Mouse (Mus musculus) left cerebral cortex, postnatal 25 days (tissue): ENCODE results near the gene Pigc. TPM values are rescaled to one million over a fixed set of nuclear protein-coding genes. Genes with fewer than 3 reads are reported as not detected.
A peak's percentile ranks its signal among the peaks of the same experiment; 100 is the strongest.

Experiments used
- DNase-seq, 2 experiments: peaks; one replicate each; pipeline ENCODE4 v3.0.0; 2022; ENCODE audit warnings: low spot score in 2 of 2, mixed read lengths in 1 of 2
- intact Hi-C: fragments of 180-260 bp; cut with DNase I; formaldehyde crosslinking; loops from one replicate; pipeline ENCODE4 v1.15.1; 2025
- total RNA-seq, 2 experiments: library from RNA; stranded (reverse); gene quantifications; 2 replicates each; pipeline ENCODE4 v1.2.3; 2021

Gene Pigc
- total RNA-seq: 10 to 100 TPM; 15.4 to 16.6 TPM

DNA sequence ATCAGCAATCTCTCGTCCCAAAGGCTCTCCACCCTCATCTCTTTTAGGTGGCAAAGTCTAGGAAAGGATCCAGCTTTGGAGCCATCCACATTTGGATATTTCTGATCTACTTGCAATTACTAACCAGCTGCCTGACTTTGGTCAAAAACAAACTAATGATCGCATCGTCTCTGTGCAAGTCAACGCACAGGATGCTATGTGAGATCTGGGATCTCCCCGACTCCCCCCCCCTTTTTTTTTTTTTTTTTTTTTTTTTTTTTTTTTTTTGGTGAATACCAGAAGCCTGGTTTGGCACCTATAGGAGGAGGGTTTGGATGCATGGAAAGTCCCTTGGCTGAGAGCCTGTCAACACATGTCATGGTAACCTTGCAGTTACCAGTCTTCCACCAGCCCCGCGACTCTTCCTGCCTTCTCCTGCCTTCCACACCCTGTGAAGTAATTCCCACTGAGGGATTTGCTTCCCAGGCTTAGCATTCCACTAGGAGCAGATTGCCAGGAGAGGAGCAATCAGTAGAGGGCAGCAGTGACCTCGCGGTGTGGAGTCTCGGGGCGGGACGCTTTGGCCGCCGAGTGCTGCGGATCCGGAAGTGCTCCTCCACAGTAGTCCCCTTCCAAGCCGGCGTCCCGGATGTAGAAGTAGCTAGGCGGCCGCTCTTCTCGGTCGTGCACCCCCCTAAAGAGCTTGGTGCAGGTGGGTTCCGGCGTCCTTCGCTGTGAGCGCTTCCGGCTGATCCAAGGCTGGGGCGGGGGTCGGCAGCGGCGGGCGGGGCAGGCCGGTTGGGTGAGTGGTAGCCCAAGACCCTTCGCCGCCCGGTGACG is at the start of gene Pigc:
Gene Pigc, plus strand, starts transcription at position 598 of the 819 bp plus-strand sequence.
- intact Hi-C loops: loop anchor here (2.0 to 5.0 kb wide), 2 partner anchors 92 to 836 kb away; partner anchors contain the start of genes Klhl20 and Suco
- DNase-seq: peak; percentile 94 to 97

DNA sequence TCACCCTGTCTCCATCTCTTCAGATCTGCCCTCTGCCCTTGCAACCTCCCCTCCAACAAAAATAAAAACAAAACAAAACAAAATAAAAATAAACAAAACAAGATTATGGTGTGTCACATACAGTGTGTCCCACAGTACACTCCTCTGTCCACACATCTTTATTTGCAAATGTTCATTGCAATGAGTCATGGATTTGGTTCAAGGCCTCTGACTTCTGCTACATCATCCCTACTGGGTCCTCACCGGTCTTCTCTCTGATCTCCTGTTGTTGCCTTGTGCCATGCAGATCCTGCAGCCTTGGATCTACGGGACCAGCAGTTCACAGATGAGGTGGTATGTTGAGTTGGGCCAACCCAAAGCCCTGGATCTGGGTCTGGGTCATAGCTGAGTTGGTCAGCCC is 49.4 kb upstream of the Pigc start:
- no peak for DNase-seq
- intact Hi-C loops: no loop called here

DNA sequence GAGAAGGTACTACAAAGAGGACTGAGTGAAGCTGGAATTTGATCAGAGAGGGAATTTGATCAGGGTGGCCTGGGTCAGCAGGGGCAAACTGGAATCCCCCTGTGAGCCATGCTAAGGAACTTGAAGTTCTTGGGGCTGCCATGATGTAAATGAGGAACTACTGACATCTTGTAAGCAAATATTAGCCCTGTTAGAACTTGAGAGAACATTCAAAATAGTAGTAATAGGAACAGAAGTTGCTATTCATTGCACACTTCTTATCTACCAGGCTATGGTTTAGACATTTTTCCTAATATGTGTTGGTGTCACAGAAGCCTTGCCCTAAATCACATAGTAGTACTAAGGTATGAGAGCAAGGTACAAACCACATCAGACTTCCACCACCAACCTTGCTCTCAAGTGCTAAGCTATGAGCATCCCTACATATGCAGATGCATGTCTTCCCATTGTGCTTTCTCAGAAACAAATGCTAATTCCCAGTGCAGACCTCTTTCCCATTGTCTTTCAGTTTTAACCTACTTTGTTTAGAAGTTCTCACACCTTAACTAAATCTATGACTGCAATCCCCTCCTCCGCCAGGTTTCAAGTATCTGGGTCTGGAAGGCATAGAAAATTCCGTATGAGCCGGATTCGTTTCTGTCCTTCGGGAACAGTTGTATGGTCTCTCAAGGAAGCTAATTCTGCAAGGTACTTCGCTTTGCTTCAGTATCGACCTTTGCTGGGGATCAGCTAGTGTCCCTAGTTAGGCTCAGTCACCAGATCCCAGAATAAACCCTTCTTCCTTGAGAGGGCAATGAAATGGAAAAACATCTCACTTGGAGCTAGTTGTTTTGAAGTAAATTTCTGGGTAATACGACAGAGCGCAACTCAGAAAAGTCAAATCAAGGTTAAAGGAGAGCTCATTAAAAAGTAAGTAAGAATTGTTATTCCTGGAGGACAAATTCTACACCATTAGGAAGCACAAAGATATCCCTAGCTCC is 48.2 kb upstream of the Pigc start:
- no peak for DNase-seq
- intact Hi-C loops: no loop called here

DNA sequence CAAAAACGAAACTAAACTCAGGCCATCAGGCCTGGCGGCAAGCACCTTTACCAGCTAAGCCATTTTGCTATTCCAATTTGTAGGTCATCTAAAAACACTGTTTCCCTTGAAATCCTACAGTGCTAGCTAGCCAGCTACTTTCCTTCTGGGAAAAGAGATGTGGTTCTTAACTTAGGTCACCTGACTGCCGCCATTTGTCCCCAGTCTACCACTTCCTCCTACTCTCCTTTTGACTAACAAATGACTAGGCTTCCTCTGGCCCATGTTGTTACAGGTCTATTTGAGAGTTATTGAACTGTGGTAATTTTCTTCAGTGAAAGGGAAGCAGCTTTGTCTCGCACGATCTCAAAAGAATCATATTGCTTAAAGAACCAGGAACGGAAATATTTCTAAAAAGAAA is 47.1 kb upstream of the Pigc start:
- DNase-seq: no peak
- intact Hi-C loops: no loop called here

DNA sequence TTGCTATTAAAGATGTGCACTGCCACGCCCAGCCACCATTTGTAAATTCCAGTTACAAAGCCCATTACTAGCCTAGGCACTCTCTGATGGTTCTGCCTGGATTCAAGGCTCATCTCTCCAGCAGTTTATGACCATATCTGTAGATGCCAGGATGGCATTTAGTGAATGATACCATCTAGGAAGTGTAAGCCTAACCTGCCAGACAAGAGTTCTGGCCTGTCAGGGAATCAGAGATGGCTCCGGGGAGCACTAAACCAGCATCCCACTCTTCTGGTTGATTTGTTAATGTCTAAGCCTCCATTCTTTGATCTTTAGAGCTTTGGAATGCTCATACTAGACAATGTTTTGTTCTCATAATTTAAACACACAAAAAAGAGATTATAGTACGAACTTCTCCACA is 44.7 kb upstream of the Pigc start:
- no peak for DNase-seq
- intact Hi-C loops: no loop called here

DNA sequence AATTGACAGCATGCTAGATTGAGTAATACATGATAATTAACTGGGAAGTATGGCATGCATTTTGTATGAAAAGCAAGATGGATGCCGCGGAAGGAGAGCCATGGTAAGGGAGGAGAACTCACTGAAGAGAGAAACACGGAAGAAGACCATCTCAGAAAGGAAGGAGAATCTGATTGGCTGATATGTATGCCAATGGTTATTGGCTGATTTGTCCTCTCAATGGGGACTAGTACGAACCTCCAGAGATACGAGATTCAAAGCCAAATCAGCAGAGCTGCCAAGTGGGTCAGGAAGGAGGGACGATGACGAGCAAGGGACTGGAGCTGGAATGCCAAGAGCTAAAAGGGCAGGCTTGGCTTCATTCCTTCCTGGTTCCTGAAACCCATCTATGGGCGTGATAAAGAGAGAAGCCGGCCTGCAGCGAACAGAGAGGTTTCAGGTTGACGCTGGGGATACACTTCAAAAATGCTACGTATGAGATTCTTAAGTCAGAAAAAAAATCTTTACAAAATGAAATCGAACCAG is 43.6 kb upstream of the Pigc start:
- peak in 1 of 2 experiments; percentile 2 for DNase-seq
- intact Hi-C loops: no loop called here

DNA sequence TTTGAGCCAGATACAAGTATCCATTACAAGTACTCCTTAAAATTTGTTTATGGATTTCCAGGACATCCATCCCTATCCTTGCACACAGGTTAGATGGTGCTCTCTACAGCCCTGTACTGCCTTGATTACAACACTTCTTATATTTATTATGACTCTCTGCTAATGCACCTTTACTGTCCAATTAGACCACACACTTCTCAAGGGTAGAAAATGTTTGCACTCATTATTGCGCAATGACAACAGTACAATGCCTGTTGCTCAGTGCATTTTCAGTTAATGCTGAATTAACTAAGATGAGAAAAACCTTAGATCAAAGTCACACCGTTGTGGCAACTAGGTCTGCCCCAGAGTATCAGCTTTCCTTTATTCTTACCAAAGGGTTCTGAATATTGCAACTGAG is 41.0 kb upstream of the Pigc start:
- intact Hi-C loops: no loop called here
- no peak for DNase-seq

DNA sequence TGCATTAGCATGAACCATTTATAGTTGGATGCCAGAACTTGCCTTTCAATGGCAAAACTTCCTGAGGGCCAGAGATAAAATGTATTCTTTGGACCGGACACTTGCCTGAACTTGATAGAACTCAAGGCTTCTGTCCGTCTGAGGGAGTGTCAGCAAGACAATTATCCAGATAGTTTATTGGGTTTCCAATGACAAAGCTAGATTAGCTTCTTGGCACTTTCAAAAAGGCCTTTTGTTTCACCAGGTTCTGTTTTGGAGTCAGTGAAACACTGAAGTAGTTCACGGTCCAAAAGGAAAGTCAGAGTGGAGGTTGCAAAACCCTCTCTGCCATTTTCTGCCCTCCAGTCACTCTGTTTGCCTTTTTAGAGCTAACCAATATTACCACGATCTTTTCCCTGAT is 37.7 kb upstream of the Pigc start:
- intact Hi-C loops: no loop called here
- no peak for DNase-seq

DNA sequence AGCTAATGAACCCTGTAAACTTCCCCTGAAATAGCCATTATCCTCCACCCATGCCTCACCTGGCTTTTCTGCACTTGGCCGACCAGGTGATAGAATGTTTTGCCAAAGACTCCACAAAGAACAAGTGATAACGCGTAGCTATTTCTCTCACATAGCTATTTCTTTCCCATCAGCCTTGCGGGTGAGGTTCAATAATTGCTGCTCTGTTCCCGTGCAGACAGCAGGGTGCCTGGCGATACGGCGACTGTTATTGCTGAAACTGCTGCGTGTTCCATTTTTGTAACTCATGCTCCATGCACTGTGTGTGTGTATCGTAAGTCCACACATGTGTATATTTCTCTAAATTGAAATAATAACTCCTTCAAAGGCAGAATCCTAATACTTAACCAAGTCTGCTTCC is 37.2 kb upstream of the Pigc start:
- intact Hi-C loops: no loop called here
- DNase-seq: no peak

DNA sequence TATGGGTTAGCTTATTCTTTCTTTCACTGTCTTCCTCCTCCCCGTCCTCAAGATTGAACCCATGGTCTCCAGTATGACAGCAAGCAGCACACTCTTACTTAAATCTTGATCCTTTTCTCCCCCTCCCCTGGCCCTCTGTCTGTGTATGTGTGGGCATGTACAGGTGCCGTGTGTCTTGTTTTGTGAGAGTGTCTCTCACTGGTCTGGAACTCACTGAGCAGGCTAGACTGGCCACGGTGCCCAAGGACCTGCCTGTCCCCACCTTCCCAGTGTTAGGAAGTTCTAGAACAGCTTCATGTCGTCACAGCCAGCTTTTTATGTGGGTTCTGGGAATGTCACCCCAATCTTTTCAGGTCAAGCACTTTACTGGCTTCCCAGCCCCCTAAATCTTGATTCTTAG is 36.7 kb upstream of the Pigc start:
- DNase-seq: no peak
- intact Hi-C loops: no loop called here

DNA sequence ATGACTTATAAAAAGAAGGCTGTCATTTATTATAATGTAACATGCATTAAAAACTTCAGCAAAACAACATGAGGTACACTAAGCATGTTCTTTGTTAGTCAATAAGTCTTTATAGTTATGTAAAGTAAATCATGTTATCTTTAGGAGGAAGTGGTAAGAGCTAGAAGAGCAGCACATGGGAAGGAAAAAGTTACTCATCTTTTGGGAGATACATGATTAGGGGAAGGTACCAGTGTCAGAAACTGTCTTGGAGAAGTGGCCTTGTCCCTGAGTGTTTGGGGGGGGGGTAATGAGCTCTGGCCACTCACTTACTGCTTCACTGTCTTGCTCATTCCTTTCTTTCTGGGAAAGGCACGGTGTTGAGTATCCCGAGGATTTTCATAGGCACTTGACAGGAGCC is 26.9 kb upstream of the Pigc start:
- intact Hi-C loops: no loop called here
- no peak for DNase-seq

DNA sequence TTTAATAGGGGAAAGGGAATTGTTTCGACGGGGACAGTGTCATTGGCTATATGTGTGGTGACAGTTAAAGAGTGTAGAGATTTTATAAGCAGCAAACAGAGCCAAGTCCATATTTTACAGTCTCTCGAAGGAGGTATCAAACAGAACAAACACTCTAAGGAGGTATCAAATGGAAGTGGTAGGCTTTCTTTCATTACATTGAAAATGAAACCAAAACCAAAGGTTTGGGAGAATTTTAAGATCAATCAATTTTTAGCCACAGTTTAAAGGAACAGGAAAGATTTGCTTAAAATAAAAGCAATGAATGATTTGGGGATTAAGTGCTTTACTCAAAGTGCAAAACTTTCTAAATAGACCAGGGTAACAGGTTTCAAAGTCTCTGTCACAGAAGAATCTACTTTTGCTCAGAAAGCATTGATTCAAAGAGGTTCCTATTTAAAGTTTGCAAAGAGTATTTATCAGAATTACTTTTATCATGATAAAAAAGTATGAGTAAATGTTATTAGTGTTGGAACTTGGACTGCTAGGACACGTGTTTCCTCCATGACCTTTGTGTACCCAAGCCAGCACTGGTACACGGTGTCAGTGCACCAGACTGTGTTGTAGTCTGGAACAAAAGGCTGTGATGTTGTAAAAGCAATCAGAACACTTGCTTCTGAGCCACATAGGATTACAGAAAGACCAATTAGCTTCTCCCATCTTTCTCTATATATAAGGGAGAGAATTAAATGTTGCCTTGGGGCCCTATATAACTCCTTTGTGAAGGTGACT is 17.8 kb upstream of the Pigc start:
- no peak for DNase-seq
- intact Hi-C loops: no loop called here

DNA sequence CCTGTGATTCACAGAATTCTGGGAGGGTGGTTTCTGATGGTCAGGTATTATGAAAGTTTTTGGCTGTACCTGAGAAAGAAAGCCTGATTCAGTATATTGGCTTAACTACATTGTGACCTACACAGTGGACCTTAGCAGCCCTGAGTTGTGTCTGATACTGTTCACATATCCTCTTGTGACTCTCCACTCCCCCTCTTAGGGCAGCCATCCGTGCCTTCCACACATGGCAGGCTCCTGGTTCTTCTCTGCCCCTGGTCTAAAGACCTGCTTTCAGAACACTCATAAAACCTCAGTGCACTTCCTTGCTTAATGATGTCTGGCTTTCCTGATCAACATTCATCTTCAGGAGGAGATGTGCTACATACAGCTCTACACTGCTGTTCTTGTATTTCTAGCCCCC is 16.4 kb upstream of the Pigc start:
- intact Hi-C loops: no loop called here
- DNase-seq: no peak

DNA sequence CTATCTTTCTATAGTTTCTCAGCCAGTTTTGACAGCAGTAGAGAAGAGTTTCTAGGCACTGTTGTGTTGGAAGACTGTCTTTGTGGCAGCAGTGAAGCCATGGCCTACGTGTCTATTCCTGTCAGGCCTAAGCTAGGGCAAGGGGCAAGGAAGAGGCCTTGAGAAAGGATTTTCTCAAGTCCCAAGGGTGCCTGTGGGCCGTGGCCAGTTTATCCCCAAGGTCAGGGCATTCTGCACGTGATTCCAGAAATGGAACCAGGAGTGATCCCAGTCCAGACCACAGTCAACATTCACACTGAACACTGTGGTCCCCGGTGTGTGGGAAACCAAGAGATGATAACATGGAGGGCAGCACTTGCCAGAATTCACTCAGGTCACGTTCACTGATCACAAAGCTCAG is 13.1 kb upstream of the Pigc start:
- no peak for DNase-seq
- intact Hi-C loops: no loop called here

DNA sequence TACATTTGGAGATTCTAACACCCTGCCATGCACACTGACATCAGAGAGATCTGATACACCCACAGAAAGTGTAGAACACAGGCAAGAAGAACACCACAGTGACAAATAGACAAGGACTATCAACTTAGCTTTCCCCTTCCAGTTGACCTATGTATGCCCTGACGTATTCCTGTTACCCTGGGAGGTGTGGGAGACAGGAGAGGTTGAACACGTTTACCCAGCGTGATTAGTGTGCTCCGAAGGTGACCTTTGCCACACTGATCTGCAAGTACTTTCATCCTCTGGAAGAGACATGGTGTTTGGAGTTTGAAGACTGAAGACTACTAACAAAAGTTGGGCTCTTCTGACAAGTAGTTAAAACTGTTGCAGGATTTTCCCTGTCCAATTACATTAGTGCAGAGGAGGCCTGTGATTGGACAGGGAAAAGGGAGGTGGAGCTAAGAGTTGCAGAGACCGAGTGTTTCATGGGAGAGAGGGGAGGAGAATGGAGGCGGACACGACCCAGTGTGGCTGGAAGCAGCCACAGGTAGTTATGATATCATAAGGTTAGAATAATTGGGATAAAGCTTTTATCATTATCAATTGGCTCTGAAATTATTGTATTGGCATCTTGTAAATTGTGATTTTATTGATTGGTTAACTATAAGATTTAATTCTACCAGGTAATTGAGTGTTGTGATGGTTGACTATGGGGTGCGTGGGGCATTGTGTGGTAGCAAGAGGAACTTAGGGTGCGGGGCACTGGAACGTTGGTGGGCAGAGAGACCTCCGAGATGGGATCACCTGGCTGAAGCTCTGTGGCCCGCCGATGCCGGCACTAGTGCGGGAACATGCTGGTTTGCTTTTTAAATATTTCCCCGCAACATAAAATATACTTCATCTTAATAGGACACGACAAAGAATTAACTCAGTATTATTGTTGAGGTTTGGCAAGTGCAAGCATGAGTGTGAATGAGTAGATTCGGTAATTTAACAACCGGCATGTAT is 10.7 kb upstream of the Pigc start:
- no peak for DNase-seq
- intact Hi-C loops: no loop called here

DNA sequence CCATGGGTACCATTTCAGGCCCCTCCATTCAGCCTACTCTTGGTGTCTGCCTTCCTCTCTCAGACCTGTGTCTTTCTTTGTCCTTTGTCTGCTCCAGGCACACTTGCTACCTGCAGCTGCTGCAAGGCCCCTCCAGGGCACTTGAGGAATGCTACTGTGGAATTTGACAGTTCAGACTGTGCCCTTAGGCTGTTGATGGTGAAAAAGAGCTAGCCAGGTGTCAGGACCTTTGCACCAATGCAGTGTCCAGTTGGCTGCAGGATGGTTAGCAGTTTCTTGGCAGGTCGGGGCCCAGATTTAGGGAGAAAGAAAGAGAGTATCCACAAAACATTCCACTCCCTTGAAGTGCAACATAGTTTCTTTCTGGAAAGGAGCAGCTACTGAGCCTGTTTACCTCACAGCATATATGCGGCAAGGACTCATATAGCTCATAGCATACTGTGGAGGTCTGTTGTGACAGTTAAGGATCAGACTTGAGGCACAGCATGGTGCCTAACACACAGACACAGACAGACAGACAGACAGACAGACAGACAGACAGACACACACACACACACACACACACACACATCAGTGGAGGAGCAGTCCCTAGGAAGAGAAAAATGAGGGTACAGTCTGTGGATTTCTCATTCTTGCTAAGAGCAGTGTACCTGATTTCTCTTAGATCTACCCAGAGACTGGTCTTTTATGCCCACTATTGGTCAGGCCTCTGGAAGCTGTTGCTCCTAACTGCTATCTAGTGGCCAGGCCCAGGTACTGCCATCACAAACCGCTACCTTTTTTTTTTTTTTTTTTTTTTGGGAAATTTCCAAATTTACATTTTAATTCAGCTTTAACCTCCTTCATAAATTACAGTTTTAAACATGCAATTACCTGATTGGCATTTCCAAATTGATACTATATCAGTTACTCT is 6.3 kb upstream of the Pigc start:
- DNase-seq: no peak
- intact Hi-C loops: loop anchor here (2.0 kb wide), 1 partner anchor 214 kb away; no protein-coding TSS in a partner anchor

DNA sequence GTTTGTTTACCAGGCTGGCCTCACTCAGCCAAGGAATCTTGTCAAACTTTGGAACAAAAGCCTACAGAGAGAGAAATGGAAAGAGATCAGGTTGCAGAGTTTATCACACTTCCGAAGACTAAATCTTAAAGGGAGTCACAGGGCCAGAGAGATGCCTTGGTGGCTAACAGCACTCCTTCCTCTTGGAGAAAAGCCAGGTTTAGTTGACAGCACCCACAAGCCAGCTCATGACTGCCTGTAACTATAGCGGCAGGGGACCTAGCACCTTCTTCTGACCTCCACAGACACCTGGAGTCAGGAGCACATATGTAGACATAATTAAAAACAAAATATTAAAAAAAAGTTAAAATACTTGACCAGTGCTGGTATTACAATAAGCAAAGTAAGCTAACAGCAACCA is 1.1 kb upstream of the Pigc start:
- DNase-seq: no peak
- intact Hi-C loops: loop anchor here (2.0 to 5.0 kb wide), 2 partner anchors 91 to 836 kb away; partner anchors contain the start of genes Klhl20 and Suco
